Mouse (Mus musculus): Measurements from ENCODE around the gene Klhdc1.

The Klhdc1 gene

DNA sequence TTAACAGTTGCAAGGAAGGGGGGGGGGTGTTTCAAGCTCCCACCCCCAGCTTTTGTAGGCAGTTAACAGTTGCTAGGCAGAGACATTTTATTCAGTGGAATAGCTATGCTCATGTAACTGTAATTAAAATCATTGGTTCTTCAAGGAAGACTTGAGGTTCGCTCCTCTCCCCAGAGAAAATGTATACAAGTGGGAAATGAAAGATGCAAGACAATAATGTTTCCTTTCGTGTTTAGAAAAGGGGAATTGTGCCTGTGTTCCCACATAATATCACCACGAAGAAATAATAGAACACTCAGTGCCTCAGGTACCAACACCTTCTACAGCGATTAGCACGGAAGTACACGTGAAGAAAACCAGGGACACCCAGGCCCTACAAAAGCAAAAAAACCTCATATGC, at the start of gene Klhdc1:
Gene Klhdc1 (plus strand): TSS at position 301 of the 400 bp plus-strand sequence.
- DNase-seq: no peak

GRCm38 (mm10) chr12:69191396-69191795, 49.6 kb upstream of the Klhdc1 start:
- no peak for DNase-seq

GRCm38 (mm10) chr12:69192637-69193036, 48.3 kb upstream of the Klhdc1 start:
- DNase-seq: no peak

DNA sequence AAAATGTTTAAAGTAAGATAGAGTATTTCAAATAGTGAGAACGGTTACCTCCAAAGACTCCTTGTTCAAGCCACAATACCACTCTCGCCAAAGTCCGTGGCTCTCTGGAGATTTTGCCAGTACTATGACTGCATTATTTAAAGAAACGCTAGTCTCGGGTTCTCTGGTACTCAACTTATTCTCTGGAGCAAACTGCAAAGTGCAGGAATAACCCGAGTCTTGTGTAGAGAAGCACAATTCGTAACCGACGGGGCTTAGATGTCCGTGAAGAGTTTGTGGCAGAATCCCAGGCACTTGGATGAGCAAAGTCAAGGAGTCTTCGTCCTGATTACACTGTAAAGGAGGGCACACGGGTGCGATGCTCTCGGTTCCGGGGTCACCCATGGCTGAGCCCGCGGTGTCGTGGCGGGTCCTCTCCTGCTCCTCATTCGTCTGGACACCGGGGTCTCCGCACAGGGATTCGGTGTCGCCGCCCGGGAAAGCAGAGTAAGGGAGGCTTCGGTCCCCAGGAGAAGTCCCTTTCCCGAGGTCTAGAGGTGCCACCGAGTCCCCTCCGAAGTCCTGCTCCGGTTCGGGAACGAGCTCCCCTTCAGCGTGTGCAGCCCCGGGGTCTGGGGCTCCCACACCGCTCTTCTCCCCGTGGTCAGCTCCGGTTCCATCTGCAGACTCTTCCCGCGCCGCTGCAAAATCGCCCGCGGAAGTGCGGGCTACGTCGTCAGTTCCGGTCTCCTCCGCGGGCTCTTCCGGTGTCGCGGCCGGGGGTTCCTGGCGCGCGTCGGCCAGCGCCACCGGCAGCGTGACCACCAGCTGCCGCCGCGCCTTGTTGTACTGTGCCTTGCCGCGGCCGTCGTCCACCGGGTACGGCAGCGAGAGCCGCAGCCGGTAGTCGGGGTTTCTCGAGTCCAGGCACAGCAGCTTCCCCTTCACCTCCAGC, 44.3 kb upstream of the Klhdc1 start, which contains the start of gene Gm49383:
Gene Gm49383 (minus strand): TSS at position 661 of the 934 bp plus-strand sequence.
- peak; percentile 78 to 83 for DNase-seq

DNA sequence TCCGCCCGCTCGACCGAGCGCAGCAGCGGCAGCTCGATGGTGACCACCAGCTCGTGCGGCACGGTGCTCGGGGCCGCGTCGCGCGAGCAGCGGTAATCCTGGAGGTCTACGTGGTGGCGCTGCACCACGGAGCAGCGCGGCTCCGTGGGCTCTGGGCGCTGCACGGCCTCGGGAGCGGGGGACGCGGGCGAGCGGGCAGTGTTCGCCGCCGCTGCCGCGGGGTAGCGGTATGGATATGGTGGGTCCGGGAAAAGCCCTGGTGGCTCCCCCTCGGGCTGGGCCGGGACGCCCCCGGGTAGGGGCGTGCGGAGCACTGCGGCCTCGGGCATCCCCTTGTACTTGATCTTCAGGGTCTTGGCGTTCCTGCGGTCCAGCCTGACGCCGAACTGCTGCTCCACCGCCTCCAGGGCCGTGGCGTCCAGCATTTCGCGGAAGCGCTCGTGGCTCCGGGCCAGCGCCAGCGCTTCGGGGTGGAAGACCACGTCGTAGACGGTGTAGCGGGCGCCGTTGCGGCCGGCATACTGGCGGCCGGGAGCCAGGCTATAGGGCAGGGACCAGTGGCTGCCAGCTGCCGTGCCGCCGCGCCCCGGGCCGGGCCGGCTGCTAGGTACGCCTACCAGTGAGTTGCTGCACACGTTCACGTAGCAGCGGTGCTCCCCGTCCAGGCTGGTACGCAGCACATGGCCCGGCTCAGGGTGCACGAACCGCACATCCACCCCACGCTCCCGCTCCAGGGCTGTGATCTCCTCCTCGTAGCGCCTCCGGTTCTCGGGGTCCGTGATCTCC, 43.4 kb upstream of the Klhdc1 start:
- DNase-seq: peak; percentile 69 to 74

GRCm38 (mm10) chr12:69198164-69198535, 42.8 kb upstream of the Klhdc1 start, which contains the start of gene Dnaaf2:
Gene Dnaaf2, minus strand, starts transcription at chr12:69198429.
- DNase-seq: peak; percentile 75 to 81

- no peak for DNase-seq
These were observed 42.0 kb upstream of the Klhdc1 start for GRCm38 (mm10) chr12:69198985-69199384.

DNA sequence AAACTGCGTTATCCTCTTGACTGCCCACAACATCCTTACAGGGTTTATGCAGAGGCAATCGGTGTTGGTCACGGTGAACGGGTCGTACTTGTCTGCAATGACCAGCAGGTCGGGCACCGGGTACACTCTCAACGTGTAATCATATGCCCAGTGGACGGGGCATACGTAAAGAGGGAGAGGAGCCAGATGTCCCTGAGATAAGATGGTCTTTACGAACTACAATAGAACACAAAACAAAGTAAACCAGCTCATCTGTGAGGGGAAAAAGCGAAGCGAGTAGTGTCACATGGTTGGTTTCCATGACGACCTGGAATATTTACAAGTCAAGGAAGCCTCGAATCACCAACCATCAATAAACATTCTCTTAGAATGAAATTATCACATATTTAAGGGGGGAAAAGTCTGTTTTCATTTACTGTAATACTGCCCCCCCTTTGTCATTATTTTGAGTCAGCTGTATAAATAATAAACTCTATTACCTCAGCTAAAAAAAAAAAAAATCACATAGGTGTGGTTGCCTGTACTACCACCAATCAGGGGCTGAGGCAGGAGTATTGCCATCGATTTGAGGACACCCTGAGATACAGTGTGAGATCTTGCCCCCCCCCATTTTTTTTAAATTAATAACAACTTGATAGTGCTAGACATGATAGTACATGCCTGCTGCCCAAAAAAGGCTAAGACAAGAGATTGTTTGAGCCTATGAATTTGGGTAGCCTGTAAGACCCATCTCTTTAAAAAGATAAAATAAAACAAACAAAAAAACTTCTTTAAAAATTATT, 36.7 kb upstream of the Klhdc1 start, which contains the start of gene Gm49384:
Gene Gm49384 (minus strand): TSS at position 216 of the 782 bp plus-strand sequence.
- DNase-seq: no peak

DNA sequence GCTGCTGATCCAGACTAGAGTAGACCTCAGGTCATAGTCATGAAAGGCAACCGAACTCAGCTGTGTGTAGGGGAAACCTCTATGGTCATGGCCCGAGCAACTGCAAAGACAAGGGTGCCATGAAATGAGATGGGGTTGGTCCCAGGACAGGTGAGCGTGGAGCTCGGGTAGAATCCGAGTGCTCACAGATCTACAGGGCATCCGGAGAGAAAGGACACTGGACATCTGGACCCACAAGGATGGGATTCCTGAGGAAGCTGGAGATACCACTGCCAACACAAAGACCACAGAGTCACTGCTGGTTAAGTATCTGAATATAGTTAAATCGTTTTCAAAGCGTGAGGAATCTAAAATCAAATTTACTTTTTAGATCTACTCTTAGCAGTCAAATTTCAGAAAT, 33.6 kb upstream of the Klhdc1 start:
- DNase-seq: no peak

DNA sequence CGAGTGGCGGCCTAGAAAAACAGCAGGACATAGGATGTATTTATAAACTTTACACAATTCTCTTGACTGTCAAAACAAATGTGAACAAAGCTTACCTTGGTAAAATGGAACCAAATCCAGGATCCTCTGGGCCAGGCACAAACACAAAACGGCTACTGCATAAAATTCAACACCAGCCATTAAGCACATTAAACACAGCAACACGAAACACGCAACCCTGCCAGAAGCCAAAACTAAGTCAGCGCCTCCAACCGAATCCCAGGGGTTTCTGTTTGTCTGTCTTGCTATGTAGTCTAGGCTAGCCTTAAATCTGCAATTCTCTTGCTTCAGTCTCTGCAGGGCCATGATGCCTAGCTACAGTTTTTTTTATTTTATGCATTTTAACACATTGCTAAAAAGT, 33.0 kb upstream of the Klhdc1 start:
- DNase-seq: no peak

DNA sequence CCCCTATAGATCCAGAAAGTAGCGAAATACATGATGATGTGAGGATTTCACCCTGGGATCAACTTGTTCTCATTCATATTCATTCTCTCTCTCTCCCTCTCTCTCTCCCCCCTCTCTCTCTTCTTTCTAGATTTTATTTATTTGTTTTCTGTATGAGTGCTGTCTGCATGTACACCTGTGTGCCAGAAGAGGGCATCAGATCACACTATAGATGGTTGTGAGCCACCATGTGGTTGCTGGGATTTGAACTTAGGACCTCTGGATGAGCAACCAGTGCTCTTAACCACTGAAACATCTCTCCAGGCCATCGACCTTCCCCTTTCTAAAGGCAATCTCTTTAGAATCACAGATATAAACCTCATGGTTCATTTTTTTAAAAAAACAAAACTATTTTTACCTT, 32.5 kb upstream of the Klhdc1 start:
- no peak for DNase-seq

DNA sequence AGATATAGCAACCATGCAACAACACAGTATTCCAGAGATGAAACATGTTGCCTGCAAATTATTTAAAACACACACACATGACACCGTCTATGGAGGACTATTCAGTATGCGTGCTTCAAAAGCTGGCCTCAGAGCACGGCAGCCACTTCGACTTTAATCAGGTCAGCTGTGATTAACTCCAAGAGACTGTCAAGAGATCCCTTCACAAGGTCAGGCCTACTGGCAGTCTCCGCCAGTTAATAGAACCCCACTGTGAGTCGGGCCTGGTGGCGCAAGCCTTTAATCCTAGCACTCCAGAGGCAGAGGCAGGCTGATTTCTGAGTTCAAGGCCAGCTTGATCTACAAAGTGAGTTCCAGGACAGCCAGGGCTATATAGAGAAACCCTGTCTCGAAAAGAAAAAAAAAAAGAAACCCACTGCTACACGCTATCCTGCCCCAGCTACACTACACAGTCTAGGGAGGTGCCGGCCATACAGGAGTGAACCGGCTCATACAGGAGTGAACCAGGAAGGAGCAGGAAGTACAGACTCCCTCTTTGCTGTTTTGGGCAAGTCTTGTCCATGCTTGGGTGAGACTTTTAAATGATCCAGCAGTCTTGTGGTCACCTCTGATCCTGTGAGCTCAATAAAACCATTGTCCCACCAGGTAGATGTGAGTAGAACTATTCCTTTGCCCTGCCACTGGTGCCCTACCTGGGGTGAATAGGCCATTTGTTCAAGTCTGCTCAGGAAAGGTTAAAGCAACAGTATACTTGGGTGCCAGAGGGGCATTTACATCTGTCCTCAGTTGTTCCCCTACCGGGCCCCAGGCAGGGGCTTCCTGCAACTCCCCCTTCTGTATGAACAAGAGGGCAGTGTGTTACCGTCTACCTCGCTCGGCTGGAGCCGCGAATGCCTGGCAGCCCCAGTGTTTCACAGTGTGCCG, 30.7 kb upstream of the Klhdc1 start:
- no peak for DNase-seq

DNA sequence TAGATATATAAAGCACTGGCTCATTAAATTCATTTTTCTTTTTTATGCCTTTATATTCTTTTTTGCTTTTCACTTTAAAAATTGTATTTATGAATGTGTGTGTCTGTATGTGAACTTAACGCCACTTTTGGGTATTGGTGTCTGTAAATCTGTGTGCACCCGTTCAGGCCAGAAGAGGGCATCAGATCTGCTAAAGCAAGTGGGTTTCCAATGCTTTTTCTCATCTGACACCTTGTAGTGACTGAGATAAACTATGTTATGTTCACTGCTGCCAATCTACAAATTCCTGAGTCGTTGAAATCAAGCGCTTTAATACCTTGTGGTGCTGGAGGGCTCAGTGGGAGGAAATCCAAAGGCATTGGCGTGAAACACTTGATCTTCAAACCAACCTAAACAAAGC, 29.9 kb upstream of the Klhdc1 start:
- no peak for DNase-seq

DNA sequence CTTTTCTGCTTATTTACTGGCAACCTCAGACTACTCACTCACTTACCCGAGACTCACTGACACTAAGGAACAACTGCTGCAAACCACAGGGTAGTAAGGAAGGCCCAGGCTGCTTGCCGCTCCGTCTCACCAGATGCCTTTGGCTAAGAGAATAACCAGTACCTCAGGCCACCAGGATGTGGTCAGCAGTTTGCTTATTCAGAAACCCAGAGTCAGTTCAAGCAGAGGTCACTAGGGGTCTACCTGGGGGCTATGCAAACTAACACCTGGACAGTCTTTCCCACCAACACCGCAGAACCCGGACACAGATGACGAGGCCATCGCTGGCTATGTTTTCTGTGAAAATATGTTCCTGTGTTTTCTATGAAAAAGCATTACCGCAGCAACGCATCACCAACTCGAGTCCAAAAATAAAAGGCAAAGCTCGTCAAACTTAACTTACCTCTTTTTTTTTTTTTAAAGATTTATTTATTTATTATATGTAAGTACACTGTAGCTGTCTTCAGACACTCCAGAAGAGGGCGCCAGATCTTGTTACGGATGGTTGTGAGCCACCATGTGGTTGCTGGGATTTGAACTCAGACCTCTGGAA, 27.7 kb upstream of the Klhdc1 start:
- no peak for DNase-seq

DNA sequence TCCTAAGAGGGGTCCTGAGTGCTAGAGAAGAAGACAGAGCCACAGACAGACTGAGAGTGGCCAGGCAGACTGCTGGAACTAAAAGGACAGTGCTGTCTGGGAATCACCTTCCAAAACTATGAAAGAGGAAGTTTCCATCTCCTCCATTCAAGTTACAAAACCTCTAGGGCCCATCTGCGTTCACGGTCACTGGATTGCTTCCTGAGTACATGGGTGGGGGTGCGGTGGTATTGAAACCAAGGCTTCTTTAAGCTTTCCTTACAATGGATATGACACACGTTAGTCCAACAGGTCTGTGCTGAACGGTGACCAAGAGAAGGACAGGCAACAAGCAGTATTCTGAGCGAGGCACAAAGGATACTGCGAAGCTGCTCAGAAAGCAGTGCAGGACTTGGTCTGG, 26.6 kb upstream of the Klhdc1 start:
- no peak for DNase-seq

GRCm38 (mm10) chr12:69215000-69215785, 25.8 kb upstream of the Klhdc1 start:
- peak; percentile 43 to 50 for DNase-seq

DNA sequence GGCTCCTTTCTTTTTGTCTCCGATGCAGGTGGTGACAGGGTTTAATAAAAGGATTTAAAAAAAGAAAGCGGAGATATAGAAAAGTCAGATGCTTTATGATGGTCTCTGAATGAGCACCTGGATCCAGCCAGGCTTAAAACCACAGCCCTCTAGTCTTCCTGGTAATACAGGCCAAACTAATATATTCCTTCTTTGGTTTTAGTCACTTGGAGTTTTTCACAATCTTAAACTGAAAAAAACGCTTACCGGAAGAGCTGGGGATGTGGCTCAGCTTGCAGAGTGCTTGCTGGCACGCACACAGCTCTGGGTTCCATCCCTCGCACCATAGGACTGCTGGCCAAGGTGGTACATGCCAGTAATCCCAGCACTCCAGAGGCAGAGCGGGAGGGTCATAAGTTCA, 24.4 kb upstream of the Klhdc1 start:
- DNase-seq: no peak

DNA sequence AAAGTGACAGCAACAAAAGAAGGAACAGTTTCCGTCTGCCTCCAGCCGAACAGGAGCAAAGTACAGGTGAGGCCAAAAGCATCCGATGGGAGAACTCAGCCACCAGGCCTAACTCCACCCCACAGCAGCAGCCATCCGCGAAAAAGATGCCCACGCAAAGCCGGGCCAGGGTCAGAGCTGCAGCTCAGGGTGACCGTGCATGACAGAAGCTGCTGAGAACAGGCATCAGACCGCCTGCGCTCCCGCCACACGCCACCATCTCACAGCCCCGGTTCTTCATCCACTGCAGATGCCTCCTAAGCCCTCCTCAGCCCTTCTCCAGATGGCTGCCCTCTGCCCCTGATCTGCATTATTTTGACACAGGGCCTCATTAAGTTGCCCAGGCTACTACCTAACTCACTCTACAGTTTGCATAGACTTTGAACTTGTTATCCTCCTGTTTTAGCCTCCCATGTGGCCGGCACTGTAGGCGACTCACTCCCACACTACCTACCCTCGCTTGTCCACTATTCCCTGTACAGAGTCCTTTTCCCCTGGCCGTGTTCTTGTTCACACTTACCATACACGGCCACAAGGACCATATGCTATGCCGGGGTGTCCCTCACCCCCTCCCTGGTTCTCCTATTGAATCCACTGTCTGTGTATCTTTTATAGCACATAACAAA, 20.2 kb upstream of the Klhdc1 start:
- no peak for DNase-seq

- peak; percentile 92 to 94 for DNase-seq
These were observed 13.1 kb upstream of the Klhdc1 start, which contains the start of gene Pole2 for GRCm38 (mm10) chr12:69227776-69228466. Gene Pole2, minus strand, starts transcription at chr12:69228195.

Measured in lung, postnatal 4 days (tissue).